Mouse (Mus musculus): ENCODE measurements around the gene 2200002J24Rik. TPM values are rescaled to one million over a fixed set of nuclear protein-coding genes. Genes with fewer than 3 reads are reported as not detected.

2200002J24Rik gene
- not detected for polyA plus RNA-seq (2017; shearing (Covaris generic))

GRCm38 (mm10) chr7:30698589-30698988 lies at the start of gene 2200002J24Rik:
2200002J24Rik (plus strand) TSS chr7:30698926.

DNA sequence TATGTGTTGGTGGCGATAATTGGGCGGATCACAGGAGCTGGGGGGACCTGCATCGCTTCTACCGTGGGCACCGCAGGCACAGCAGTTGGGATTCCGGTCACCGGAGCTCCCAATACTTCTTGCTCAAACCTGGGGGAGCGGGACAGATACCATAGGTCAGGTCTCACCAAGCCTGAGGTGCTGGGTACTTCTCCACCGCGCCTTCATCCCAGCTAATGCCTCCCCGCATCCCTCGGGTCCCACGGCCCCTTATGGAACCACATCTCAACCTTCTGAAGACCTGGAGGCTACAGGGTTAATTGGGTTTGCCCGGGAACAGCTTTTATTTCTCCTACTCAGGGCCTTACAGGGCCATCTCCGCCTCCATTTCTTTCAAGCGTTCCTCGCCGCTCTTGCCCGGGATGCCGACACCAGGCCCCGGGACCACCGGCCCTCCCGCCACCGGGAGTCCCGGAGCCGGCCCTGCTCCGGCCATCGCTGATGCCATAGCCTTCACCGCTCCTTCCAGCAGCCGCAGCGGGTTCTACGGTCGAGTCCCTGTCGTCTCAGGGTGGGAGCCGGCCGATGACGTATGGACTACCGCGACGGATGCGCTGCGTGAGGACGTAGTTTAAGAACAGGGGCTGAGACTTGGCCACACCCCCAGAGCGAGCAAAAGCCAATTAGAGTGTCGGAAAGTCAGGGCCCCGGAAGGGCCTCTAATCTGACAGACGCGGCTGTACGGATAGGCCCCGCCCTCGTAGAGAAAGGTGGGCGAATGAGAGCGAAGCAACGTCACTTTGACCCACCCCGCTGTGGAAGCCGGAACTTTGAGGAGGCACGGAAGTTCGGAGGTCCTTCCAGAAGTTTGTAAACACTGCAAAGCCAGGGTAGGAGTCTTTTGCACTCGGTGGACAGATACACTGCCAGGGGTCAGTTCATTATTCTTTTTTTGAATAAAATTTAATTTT lies 48.9 kb upstream of the 2200002J24Rik start, which contains the start of gene Rbm42:
Gene Rbm42, minus strand, starts transcription at position 727 of the 950 bp plus-strand sequence.

GRCm38 (mm10) chr7:30664529-30665200 lies 34.1 kb upstream of the 2200002J24Rik start, which contains the start of gene Haus5:
Haus5 (minus strand) TSS chr7:30664994.

GRCm38 (mm10) chr7:30671480-30671879 lies 27.2 kb upstream of the 2200002J24Rik start, which contains the start of gene Pmis2:
Pmis2 (minus strand) TSS chr7:30671605.

DNA sequence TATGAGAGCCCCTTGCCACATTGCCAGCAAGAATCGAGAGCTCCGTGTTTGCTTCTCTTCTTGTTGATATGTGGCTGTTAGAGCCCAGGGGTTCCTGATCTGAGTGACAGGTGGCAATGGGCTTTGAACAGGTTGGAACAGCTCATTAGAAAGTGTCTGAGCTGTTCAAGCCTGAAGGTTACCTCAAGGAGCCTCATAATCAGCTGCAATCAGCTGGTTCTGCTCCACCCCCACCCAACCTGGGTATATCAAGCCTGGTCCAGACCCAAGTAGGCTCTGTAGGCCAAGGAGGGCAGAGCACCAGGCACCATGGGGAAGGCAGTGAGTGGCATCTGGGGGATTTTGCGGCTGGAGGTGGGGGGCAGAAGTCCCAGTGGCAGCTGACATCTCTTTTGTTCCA lies 13.2 kb downstream of the 2200002J24Rik start, which contains the start of gene Atp4a:
Gene Atp4a, plus strand, starts transcription at position 268 of the 400 bp plus-strand sequence.

GRCm38 (mm10) chr7:30729396-30730063 lies 30.8 kb downstream of the 2200002J24Rik start, which contains the start of gene Tmem147:
Tmem147 (minus strand) TSS chr7:30729540.

GRCm38 (mm10) chr7:30743617-30744016 lies 44.9 kb downstream of the 2200002J24Rik start, which contains the start of gene Gapdhs:
Gapdhs (minus strand) TSS chr7:30743681.

Other genes starting within 250 kb of the 2200002J24Rik start
- gene Kirrel2, start 241.2 kb upstream of the 2200002J24Rik start, polyA plus RNA-seq (2017; shearing (Covaris generic)), result 0.25 TPM
- gene Nphs1, start 240.6 kb upstream of the 2200002J24Rik start, polyA plus RNA-seq (2017; shearing (Covaris generic)), result not detected
- gene Prodh2, start 205.3 kb upstream of the 2200002J24Rik start, polyA plus RNA-seq (2017; shearing (Covaris generic)), result not detected
- gene Arhgap33, start 163.9 kb upstream of the 2200002J24Rik start, polyA plus RNA-seq (2017; shearing (Covaris generic)), result 1.0 TPM
- 3.3 TPM for gene Hspb6, start 146.7 kb upstream of the 2200002J24Rik start, polyA plus RNA-seq (2017; shearing (Covaris generic))
- 3.3 TPM for gene Proser3, start 146.6 kb upstream of the 2200002J24Rik start, polyA plus RNA-seq (2017; shearing (Covaris generic))
- gene Lin37, start 139.1 kb upstream of the 2200002J24Rik start, polyA plus RNA-seq (2017; shearing (Covaris generic)), result 48.0 TPM
- gene U2af1l4, start 135.6 kb upstream of the 2200002J24Rik start, polyA plus RNA-seq (2017; shearing (Covaris generic)), result 84.8 TPM
- gene Gm49396, start 135.6 kb upstream of the 2200002J24Rik start, polyA plus RNA-seq (2017; shearing (Covaris generic)), result 57.8 TPM
- 137 TPM for gene Psenen, start 135.3 kb upstream of the 2200002J24Rik start, polyA plus RNA-seq (2017; shearing (Covaris generic))
- 59.7 TPM for gene Igflr1, start 133.5 kb upstream of the 2200002J24Rik start, polyA plus RNA-seq (2017; shearing (Covaris generic))
- gene Kmt2b, start 110.2 kb upstream of the 2200002J24Rik start, polyA plus RNA-seq (2017; shearing (Covaris generic)), result 14.0 TPM
- gene Zbtb32, start 100.0 kb upstream of the 2200002J24Rik start, polyA plus RNA-seq (2017; shearing (Covaris generic)), result 12.8 TPM
- gene Upk1a, start 86.1 kb upstream of the 2200002J24Rik start, polyA plus RNA-seq (2017; shearing (Covaris generic)), result 0.79 TPM
- 388 TPM for gene Cox6b1, start 72.8 kb upstream of the 2200002J24Rik start, polyA plus RNA-seq (2017; shearing (Covaris generic))
- not detected for gene Etv2, start 63.1 kb upstream of the 2200002J24Rik start, polyA plus RNA-seq (2017; shearing (Covaris generic))
- gene Rbm42, start 48.6 kb upstream of the 2200002J24Rik start, polyA plus RNA-seq (2017; shearing (Covaris generic)), result 194 TPM
- 36.3 TPM for gene Haus5, start 33.9 kb upstream of the 2200002J24Rik start, polyA plus RNA-seq (2017; shearing (Covaris generic))
- 0.56 TPM for gene Pmis2, start 27.3 kb upstream of the 2200002J24Rik start, polyA plus RNA-seq (2017; shearing (Covaris generic))
- not detected for gene Atp4a, start 13.3 kb downstream of the 2200002J24Rik start, polyA plus RNA-seq (2017; shearing (Covaris generic))
- 51.5 TPM for gene Tmem147, start 30.6 kb downstream of the 2200002J24Rik start, polyA plus RNA-seq (2017; shearing (Covaris generic))
- not detected for gene Gapdhs, start 44.8 kb downstream of the 2200002J24Rik start, polyA plus RNA-seq (2017; shearing (Covaris generic))
- gene Sbsn, start 52.5 kb downstream of the 2200002J24Rik start, polyA plus RNA-seq (2017; shearing (Covaris generic)), result 0.17 TPM
- gene Dmkn, start 64.8 kb downstream of the 2200002J24Rik start, polyA plus RNA-seq (2017; shearing (Covaris generic)), result not detected
- gene Krtdap, start 89.0 kb downstream of the 2200002J24Rik start, polyA plus RNA-seq (2017; shearing (Covaris generic)), result not detected
- not detected for gene Ffar2, start 124.8 kb downstream of the 2200002J24Rik start, polyA plus RNA-seq (2017; shearing (Covaris generic))
- gene Ffar3, start 157.3 kb downstream of the 2200002J24Rik start, polyA plus RNA-seq (2017; shearing (Covaris generic)), result not detected
- gene Ffar1, start 162.6 kb downstream of the 2200002J24Rik start, polyA plus RNA-seq (2017; shearing (Covaris generic)), result 0.09 TPM
- 28.6 TPM for gene Cd22, start 181.4 kb downstream of the 2200002J24Rik start, polyA plus RNA-seq (2017; shearing (Covaris generic))
- not detected for gene Mag, start 215.9 kb downstream of the 2200002J24Rik start, polyA plus RNA-seq (2017; shearing (Covaris generic))
- not detected for gene Hamp2, start 225.8 kb downstream of the 2200002J24Rik start, polyA plus RNA-seq (2017; shearing (Covaris generic))
- gene Hamp, start 245.1 kb downstream of the 2200002J24Rik start, polyA plus RNA-seq (2017; shearing (Covaris generic)), result not detected

Measured in effector memory CD4-positive, alpha-beta T cell, adult 5 months (primary cell).